Mouse (Mus musculus): ENCODE data around the gene Hoxd9. TPM values are rescaled to one million over a fixed set of nuclear protein-coding genes. Genes with fewer than 3 reads are reported as not detected.

Hoxd9 gene
- total and polyA plus RNA-seq, 2 experiments from 2014 or later, result 0.12 to 0.84 TPM

DNA sequence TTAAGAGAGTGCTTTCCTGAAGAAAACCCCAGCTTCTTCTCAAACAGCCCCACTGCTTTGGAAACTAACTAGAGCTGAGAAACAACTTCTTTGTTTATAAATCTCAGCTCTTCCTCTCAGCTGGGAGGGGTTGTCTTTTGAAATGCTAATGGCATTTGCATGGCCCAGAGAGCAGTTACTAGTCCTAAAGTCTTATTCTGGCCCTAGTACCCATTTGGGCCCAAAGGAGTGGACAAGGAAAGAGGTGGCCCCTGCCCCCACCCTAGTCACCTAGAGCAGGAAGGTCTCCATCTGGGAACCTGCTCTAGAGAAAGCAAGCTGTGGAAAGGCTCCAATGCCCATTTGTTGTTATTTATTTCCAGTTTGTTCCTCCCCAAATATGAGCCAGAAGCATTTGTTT is 33.5 kb downstream of the Hoxd9 start:
- no peak overlapping the region for H3K27ac ChIP-seq (ENCODE audit: low read depth)
- ATAC-seq (ENCODE audit: insufficient read depth, low read depth), result no peak
- H3K4me3 ChIP-seq (ENCODE audit: low read depth, low read length), result no peak overlapping the region
- H3K36me3 ChIP-seq (replicated peaks; ENCODE audit: control insufficient read depth, insufficient read depth, low read length), result no peaks in the 10 kb centered on the region
- no peaks in the 10 kb centered on the region for H3K4me1 ChIP-seq (ENCODE audit: control insufficient read depth, insufficient read depth)
- H3K9me3 ChIP-seq (replicated peaks; ENCODE audit: control insufficient read depth, low read length), result no peaks in the 10 kb centered on the region
- no peak overlapping the region for H3K4me2 ChIP-seq (ENCODE audit: low read depth, low read length)
- no peak for DNase-seq (ENCODE audit: low spot score)
- TF ChIP-seq EP300 (IDR thresholded peaks at IDR 0.05; ENCODE audit: low read depth) (no peak), CTCF (IDR thresholded peaks at IDR 0.05; ENCODE audit: low read depth) (no peak)
- H3K9ac ChIP-seq (replicated peaks; ENCODE audit: low read depth, low read length), result no peak overlapping the region
- peaks cover 98% of the 10 kb centered on the region for H3K27me3 ChIP-seq (ENCODE audit: control insufficient read depth, insufficient read depth, low read length)

DNA sequence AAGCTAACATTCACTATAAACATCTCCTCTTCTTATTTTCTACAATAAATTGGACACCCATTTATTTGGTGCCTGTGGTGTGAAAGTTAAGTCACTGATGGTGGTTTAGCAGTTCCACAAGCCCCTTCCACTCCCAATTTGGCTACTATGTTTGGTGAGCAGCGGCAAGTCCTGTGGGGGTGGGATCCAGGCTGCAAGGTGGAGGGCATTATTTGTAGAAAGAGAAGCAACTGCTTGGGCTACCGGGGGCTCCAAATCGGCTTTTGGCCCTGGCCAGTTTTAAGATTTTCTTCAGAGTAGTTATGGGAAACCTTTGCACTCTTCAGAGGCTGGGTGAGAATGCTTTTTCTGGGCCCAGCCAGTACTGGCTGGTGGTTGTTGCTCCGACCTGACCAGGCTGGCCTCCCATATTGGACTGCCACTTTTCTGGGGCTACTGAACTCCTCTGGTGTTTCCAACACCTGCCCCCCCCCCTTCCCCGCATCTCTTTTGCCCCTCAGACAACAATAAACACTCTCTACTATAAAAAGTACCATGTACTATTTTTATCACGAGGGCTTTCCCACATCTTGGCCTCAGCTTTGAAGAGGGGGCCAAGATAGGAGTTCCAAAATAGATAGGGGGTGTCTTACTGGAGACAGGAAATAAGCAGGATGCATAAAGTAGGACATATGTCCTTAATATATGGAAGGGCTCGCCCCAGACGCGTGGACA is 34.4 kb downstream of the Hoxd9 start:
- Histone ChIP-seq H3K27ac (ENCODE audit: low read depth) (no peak overlapping the region), H3K9ac (replicated peaks; ENCODE audit: low read depth, low read length) (no peak overlapping the region), H3K27me3 (ENCODE audit: control insufficient read depth, insufficient read depth, low read length) (peaks cover 98% of the 10 kb centered on the region), H3K9me3 (replicated peaks; ENCODE audit: control insufficient read depth, low read length) (no peaks in the 10 kb centered on the region), H3K36me3 (replicated peaks; ENCODE audit: control insufficient read depth, insufficient read depth, low read length) (no peaks in the 10 kb centered on the region), H3K4me1 (ENCODE audit: control insufficient read depth, insufficient read depth) (no peaks in the 10 kb centered on the region), H3K4me3 (ENCODE audit: low read depth, low read length) (no peak overlapping the region), H3K4me2 (ENCODE audit: low read depth, low read length) (no peak overlapping the region)
- DNase-seq (ENCODE audit: low spot score), result no peak
- ATAC-seq (ENCODE audit: insufficient read depth, low read depth), result no peak
- WGBS, result 13% methylated on average over 9 of the region's 9 CpGs
- TF ChIP-seq EP300 (IDR thresholded peaks at IDR 0.05; ENCODE audit: low read depth), result no peak
- no peak for TF ChIP-seq CTCF (IDR thresholded peaks at IDR 0.05; ENCODE audit: low read depth)

DNA sequence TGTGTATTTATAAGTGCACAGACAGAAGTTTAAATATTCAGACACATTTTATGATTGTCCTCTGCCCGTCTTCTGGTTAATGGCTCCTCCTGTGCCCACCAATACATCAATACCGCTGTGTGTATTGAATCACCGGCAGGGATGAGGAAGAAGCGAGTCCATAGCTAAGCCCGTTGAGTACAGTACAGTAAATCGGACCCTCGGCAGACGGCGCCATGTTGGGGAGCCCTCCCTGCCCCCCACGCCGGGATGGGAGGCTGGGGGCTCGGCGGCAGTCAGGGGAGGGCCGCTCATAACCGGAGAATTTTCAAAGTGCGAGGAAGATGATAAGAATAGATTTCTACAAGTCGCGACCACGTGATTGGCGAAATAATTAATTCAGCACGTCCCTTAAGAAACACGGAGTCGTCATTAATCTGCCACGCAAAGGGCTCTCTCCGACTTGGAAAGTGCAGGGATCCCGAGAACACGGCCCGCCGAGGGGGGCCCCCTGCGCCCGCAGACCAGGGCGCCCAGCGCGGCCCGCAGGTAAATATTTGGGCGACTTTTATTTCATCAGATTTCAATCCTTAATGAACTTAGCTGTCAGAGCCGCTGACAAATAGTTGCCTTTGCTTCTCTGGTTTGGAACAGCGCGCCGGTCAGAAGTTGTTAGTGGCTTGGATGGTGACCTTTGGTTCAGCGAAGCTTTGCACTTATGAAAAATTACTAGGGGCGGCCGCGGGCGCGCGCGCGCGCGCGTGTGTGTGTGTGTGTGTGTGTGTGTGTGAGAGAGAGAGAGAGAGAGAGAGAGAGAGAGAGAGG is 35.2 kb downstream of the Hoxd9 start:
- Histone ChIP-seq H3K9ac (replicated peaks; ENCODE audit: low read depth, low read length) (no peak overlapping the region), H3K27me3 (ENCODE audit: control insufficient read depth, insufficient read depth, low read length) (peaks cover 98% of the 10 kb centered on the region), H3K4me3 (ENCODE audit: low read depth, low read length) (peak overlapping the region; percentile 25), H3K4me2 (ENCODE audit: low read depth, low read length) (peak overlapping the region; percentile 23; the same call in 1 of the 2 replicates), H3K36me3 (replicated peaks; ENCODE audit: control insufficient read depth, insufficient read depth, low read length) (no peaks in the 10 kb centered on the region), H3K27ac (ENCODE audit: low read depth) (no peak overlapping the region), H3K9me3 (replicated peaks; ENCODE audit: control insufficient read depth, low read length) (no peaks in the 10 kb centered on the region), H3K4me1 (ENCODE audit: control insufficient read depth, insufficient read depth) (no peaks in the 10 kb centered on the region)
- ATAC-seq (ENCODE audit: insufficient read depth, low read depth), result no peak
- TF ChIP-seq EP300 (IDR thresholded peaks at IDR 0.05; ENCODE audit: low read depth) (no peak), CTCF (IDR thresholded peaks at IDR 0.05; ENCODE audit: low read depth) (no peak)
- 3% methylated on average over 52 of the region's 52 CpGs for WGBS
- DNase-seq (ENCODE audit: low spot score), result no peak

DNA sequence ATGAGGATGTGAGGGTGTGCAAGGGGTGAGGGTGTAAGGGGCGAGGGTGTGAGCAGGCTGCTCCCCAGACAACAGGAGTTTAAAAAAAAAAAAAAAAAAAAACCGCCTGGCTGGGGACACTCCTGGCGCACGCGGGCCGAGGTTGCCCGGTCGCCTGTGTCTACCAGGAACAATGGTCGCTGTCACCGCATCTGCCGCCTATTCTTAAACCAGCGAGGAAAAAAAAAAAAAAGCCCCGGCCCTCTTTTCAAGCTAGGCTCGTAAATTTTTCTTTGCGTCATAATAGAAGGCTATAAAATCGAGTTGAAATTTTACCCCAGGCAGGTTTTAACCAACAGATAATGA is 35.8 kb downstream of the Hoxd9 start:
- Histone ChIP-seq H3K9me3 (replicated peaks; ENCODE audit: control insufficient read depth, low read length) (no peaks in the 10 kb centered on the region), H3K4me3 (ENCODE audit: low read depth, low read length) (no peak overlapping the region; the same call in 1 of the 2 replicates), H3K27ac (ENCODE audit: low read depth) (no peak overlapping the region), H3K4me2 (ENCODE audit: low read depth, low read length) (peak overlapping the region; percentile 23; the same call in 1 of the 2 replicates), H3K36me3 (replicated peaks; ENCODE audit: control insufficient read depth, insufficient read depth, low read length) (no peaks in the 10 kb centered on the region), H3K4me1 (ENCODE audit: control insufficient read depth, insufficient read depth) (no peaks in the 10 kb centered on the region), H3K27me3 (ENCODE audit: control insufficient read depth, insufficient read depth, low read length) (peaks cover 98% of the 10 kb centered on the region), H3K9ac (replicated peaks; ENCODE audit: low read depth, low read length) (no peak overlapping the region)
- WGBS, result 3% methylated on average over 16 of the region's 16 CpGs
- ATAC-seq (ENCODE audit: insufficient read depth, low read depth) (no peak), DNase-seq (ENCODE audit: low spot score) (no peak)
- no peak for TF ChIP-seq CTCF (IDR thresholded peaks at IDR 0.05; ENCODE audit: low read depth)
- no peak for TF ChIP-seq EP300 (IDR thresholded peaks at IDR 0.05; ENCODE audit: low read depth)

GRCm38 (mm10) chr2:74733765-74734164 is 36.2 kb downstream of the Hoxd9 start:
- Histone ChIP-seq H3K4me3 (ENCODE audit: low read depth, low read length) (no peak overlapping the region), H3K36me3 (replicated peaks; ENCODE audit: control insufficient read depth, insufficient read depth, low read length) (no peaks in the 10 kb centered on the region), H3K9me3 (replicated peaks; ENCODE audit: control insufficient read depth, low read length) (no peaks in the 10 kb centered on the region), H3K4me2 (ENCODE audit: low read depth, low read length) (no peak overlapping the region), H3K27me3 (ENCODE audit: control insufficient read depth, insufficient read depth, low read length) (peaks cover 98% of the 10 kb centered on the region), H3K9ac (replicated peaks; ENCODE audit: low read depth, low read length) (no peak overlapping the region), H3K4me1 (ENCODE audit: control insufficient read depth, insufficient read depth) (no peaks in the 10 kb centered on the region), H3K27ac (ENCODE audit: low read depth) (no peak overlapping the region)
- DNase-seq (ENCODE audit: low spot score) (no peak), ATAC-seq (ENCODE audit: insufficient read depth, low read depth) (no peak)
- no peak for TF ChIP-seq EP300 (IDR thresholded peaks at IDR 0.05; ENCODE audit: low read depth)
- no peak for TF ChIP-seq CTCF (IDR thresholded peaks at IDR 0.05; ENCODE audit: low read depth)
- WGBS, result 4% methylated on average over 6 of the region's 6 CpGs

All from heart, postnatal 0 days (tissue).